Mouse (Mus musculus): ENCODE measurements around the gene Irf3. TPM values are rescaled to one million over a fixed set of nuclear protein-coding genes. Genes with fewer than 3 reads are reported as not detected.
A peak's percentile ranks its signal among the peaks of the same experiment; 100 is the strongest.
"Not testable (repeated sequence)": the region's sequence is repeated elsewhere in the genome, so short reads cannot be mapped to it uniquely, and the experiment has no call there.

Gene Irf3
- total RNA-seq, 2 experiments from 2014 or later: 90.4 to 123 TPM

DNA sequence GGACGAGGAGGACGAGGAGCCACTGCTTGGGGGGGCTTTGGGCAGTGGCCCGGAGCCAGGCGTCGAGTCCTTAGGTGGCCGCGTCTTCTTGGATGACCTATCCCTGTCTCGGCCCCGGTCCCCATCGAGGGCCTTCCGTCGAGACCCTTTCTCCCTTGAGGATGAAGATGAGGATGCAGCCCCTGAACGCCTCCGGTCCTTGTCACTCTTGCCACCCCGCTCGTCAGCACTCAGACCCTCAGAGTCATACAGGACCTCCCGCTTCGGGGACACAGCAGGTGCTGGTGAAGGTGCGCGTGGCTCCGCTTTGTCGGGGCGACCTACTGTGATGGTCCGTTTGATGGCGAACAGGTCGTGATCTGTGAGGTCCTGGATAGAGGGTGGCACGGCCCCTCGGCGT is 9.7 kb downstream of the Irf3 start:
- no peak for DNase-seq

DNA sequence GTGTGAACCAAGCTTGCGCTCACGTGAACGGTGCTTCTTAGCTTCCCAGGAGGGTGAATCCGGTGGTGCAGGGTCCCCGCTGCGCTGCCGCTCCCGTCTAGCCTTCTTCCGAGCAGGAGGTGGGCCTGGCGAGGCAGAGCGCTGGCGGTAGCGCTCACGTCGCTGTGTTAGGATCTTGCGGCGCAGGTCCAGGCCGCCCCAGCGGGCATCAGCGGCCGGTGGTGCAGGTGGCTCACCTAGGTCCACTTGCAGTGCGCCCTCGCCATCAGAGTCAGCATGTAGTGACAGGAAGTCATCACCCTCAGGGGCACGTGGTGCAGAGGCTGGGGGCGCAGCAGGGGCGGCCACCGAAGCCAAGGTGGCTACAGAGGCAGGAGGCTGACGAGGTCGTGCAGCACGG is 10.4 kb downstream of the Irf3 start:
- DNase-seq: no peak

DNA sequence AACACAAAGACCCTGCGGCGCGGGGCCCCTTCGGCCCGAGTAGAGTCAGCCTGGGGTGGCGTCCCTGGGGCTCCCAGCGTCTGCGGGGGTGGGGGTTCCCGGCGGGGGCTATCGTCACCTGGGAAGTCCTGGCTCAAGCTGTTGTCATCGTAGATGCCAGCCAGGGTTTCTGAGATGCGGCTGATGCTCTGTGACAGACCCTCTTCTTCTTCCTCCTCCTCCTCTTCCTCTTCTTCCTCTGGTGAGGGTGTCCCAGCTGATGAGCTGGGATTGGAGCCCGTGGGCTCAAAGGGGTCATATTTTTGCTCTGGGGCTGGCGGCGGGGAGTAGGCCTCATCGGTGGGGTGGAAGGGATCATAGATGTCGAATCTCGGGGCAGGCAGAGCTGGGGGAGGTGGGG is 11.0 kb downstream of the Irf3 start:
- no peak for DNase-seq

DNA sequence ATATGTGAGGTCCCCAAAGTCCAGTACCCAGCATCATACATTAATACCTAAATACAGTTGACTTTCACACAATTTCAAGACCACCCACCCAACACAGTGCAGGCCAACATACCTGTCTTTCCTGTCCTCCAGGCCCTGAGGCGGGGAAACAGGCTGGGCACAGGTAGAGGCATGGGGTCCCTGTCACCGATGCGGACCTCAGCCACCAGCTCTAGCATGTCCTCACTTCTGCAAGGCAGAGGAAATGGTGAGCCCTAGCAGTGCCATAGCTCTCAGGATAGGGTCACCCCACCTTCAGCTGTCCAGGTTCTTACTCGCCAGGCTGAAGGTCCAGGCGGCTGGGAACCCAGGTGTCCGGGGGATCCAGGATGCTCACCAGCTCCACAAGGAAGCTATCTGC is 14.6 kb downstream of the Irf3 start:
- no peak for DNase-seq

DNA sequence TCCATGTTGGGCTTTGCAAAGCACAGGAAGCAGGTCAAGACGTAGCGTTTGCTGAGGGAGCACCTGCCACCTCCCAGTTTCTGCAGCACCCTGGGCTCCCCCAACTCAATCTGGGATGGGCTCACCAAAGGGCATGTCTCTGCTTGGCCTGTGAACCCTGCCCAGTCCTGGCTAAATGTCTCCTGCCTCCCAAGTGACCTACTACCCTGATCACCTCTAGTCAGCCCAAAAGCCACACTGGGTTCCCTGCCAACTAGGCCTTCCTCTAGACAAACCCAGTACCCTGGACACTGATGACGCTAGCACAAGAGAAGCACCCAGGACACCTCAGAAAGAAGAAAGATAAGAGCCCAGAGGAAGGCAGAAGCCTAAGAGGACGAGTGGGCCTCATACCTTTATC is 15.4 kb downstream of the Irf3 start:
- no peak for DNase-seq

DNA sequence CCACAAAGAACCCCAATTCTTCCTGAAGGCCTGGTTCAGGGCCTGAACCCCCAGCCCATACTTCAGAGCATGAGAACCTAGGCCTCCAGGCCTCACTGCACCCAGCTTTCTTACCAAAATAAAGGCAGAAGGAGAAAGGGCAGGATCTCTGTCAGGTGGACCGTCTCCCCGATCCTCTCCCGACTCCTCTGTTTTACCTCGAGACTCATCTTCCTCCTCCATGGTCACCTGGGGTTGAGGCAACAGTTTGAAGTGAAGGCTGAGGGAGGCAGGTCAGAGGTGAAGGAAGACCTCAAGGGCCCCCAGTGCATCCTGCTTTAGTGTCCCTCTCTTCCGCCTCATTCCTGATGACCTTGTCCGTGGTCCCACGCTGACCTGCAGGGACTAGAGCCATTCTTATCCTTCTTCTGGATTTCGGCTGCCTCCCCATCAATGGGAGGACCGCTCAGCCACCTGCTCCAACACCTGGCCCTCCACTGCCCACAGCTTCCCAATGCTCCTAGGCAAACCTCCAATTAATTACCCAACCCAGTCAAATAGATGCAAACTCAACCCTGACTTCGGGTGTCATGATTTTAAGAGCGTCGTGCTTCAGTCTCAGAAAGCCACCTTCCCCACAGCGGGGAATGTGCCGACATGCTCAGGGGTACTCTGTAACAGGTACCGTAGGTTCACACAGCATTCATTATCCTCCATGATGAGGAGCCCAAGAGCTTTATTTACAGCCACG is 16.1 kb downstream of the Irf3 start:
- no peak for DNase-seq

DNA sequence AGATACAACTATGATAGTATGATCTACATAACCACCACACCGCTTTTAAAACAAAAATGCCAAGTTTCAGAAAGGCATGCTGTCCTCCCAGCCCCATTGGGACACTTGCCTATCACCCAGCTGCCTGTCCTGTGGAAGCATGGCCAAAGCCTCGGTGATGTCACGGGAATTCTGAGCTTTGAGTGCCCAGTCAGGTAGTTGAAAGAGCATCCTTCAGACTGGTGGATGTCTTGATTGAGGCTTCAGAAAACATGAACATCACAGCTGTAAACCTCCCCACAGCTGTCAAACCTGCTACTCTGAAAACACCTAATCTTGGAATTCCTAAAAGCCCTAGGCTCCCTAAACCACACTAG is 16.6 kb downstream of the Irf3 start:
- DNase-seq: no peak

DNA sequence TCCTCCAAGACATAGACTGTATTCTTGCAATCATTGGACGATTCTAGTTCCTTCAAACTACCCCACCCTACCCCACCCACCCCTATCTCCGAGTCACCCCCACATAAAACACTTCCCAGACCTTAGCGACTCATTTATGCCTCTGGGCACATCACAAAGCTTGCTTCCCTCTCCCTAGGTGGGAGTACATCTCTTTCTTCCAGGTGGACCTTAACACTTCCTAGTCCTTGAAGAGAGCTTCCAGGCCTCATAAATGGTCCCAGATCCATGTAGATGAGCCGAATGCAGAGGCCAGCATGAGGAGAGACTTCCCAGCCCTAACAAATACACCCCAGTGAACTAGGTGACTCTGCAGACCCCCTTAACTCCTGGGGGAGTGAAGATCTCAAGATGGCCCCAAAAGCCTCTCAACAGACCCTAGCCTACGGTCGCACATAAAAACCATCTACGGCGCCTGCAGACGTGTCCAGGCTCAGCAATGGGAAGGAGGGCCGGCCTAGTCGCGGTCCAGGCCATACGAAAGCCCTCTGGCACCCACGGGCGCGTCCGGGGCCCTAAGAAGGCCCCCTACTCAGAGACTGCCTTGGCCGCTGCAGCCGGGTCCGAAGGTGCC is 18.0 kb downstream of the Irf3 start:
- DNase-seq: no peak

DNA sequence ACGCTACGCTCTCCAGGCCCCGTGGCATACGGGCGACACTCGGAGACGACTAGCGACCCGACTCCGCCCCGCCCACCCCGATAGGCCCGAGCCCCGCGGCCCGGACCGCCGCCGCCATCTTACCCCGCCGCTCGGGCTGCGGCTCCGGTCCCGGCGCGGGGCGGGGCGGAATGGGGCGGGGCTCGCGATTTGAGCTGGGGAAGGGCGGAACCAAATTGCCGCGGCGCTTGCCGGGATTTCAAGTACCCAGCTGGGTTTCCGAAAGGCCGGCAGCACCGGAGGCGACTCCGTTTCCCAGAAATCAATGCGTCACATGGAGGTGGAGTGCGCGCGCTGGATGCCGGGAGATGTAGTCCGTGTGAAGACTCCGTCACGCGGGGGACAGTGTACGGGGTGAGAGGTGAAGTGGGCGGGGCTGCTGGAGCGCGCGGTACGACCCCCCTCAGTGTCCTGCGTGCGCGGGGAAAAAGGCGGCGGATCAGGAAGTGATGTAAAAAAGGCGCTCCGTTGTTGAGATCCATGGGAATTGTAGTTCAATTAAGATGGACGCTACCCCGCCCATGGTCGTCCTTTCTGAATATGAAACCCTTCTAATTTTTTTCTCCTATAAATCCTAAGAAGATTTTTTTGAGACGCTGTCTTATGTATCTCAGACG is 18.6 kb downstream of the Irf3 start, which contains the start of gene Scaf1:
Gene Scaf1 (minus strand): TSS at position 407 of the 656 bp plus-strand sequence.
- peak; percentile 99 for DNase-seq

DNA sequence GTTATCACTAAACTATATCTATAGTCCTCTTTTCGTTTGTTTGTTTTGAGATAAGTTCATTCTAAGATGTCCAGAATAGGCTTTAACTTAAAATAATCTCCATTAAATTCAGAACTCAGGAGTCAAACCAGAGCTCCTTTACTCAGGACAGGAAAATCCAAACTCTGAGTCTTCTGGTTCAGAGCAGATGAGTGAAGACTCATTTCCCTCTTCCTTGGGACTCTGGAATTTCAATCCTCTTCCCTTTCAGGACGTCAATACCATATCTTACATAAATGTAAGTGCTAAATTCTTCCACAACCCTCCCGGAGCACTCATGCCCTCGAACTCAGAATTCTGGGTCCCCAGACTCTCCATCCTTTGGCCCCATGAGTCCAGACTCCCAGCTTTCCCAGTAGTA is 19.3 kb downstream of the Irf3 start:
- DNase-seq: no peak

DNA sequence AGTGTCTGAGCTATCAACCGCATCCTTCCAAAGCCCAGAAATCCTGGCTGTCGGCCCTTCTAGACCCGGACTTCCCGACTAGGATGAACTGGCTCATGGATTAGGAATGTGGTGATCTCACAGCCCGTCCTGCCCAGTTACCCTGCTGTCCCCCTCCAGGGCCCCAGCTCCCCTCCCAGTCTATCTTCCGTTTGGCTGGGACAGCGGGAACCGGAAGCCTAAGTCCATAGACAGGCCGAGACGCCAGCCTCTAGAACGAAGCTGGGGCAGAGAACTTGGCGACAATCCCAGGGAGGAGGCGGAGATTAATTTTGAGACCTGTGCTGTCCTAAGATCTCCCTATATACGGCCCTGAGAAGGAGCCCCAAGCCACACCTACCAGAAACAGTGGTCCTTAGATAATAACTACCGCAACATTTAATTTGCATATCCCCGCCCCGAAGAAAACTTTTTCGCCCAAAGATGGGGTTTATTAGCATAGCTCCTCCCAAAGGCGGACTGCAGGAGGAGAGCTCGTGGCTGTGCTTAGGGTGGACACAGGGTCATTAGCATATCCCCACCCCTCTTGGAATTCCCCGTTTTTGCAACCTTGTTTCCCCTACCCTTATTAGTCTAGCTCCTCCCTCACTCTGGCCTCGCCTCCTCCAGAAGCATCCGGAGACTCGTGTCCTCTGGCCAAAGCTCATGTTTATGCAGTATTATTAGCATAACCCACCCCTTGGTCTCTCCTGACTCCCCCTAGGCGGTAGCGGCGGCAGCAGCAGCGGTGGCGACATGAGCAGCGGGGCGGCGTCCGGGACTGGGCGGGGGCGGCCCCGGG is 20.0 kb downstream of the Irf3 start, which contains the start of gene Rras:
Gene Rras (plus strand): TSS at position 720 of the 820 bp plus-strand sequence.
- peak; percentile 92 for DNase-seq

DNA sequence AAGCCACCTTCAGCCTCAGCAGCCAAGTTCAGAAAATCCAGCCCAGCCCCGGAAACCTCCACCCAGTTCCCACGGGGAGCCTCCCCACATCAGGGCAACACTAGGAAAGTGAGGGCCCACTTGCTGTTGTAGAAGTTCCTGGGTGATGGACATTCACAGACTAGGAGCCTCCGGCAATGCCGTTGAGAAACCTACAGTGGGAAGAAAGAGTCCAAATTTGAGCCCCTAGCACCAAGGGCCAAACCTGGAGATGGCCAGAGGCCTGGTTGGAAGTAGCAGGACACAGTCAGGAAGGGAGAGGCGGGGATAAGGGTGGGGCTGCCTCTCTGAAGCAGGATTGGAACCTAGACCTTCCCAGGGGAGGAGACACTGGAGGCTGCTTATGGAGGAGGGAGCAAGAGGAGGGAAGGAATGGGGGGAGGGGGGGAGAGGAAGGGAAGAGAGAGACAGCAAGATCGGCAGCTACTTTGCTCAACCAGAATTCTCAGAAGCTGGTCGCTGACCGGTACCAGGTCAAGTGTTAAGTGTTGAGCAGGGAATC is 21.7 kb downstream of the Irf3 start:
- DNase-seq: peak; percentile 77 to 82

DNA sequence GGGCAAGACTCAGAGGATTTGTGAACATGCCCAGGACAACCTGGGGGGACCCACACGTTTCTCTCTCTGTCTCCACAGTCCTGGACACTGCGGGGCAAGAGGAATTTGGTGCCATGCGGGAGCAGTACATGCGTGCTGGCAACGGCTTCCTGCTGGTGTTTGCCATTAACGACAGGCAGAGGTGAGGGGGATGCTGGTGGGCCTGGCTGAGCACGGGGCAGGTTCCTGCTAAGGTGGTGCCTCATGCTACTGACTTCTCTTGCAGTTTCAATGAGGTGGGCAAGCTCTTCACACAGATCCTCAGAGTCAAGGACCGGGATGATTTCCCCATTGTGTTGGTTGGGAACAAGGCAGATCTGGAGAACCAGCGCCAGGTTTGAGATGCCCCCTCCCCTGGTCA is 22.8 kb downstream of the Irf3 start:
- no peak for DNase-seq

DNA sequence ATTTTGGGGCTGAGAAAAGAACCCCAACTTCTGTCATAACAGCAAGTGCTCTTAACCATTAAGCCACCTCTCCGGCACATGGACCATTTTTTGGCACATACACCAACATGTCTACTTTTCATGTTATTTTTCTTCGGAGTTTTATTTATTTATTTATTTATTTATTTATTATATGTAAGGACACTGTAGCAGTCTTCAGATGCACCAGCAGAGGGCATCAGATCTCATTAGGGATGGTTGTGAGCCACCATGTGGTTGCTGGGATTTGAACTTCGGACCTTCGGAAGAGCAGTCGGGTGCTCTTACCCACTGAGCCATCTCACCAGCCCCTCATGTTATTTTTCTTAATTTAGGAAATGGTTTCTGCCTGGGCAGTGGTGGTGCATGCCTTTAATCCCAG is 26.3 kb downstream of the Irf3 start:
- not testable (repeated sequence) for DNase-seq

DNA sequence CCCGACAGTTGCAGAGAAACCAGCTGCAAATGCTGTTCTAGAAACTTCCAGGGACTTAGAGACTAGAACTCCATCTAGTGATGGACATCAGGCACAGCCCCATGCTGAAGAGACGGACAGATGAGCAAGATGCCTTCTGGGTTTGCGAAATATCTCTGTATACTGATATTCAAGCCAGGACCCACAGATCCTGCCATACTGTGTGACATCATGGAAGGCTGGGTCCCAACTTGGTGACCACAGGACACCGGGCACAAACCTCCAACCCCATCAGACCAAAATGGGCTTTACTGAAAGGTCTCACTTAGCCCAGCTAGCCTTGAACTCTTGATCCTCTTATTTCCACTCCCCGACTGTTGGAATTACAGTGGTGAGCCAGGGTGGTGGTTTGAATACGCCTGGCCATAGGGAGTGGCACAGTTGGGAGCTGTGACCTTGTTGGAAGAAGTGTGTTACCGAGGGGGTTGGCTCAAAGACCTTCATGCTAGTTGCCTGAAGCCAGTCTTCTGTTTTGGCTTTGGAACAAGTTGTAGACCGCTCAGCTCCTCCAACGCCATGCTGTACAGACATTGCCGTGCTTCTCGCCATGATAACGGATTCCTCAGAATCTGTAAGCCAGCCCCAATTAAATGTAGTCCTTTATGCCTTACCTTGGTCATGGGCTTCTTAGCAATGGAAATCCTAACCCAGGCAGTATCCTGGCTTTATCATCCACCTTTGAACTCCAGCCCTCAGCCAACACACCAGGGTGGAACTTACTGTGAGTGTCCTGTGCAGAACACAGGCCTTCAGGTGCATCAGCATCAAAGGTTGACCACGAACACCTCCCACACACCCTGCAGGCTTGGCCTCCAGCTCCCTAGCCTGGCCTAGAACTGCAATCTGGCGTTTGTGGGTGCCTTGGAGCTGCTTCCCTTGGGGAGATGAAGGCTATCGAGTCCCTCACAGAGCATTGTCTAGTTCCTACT is 27.1 kb downstream of the Irf3 start:
- peak in 1 of 2 experiments; percentile 37 for DNase-seq

DNA sequence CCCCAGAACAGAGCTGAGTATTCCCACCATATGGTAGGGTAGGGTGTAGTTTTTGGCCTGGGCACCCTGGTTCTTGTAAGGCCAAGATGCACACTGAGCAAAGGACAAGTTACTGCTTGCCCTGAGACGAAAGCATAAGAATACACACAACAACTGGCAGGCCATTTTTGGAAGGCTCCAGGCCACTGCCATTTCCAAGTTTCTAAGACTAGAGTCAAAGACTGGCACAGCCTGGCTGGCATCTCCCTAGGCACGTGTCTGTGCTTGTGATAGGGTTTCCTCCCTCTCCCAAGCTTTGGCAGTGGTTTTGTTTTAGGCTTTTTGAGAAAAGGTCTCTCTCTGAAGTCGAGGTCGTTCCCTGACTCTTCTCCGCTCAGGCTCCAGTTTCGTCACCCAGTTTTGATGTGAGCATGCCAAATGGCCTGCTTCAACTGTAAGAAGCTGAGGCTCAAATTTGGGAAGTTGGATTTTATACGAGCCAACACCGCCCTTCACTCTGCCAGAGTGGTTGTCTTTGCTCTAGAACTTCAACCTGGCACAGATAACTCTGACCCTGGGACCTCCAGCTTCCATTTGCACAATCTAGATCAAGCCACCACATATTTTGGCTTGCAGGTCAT is 28.3 kb downstream of the Irf3 start:
- peak; percentile 72 to 82 for DNase-seq

DNA sequence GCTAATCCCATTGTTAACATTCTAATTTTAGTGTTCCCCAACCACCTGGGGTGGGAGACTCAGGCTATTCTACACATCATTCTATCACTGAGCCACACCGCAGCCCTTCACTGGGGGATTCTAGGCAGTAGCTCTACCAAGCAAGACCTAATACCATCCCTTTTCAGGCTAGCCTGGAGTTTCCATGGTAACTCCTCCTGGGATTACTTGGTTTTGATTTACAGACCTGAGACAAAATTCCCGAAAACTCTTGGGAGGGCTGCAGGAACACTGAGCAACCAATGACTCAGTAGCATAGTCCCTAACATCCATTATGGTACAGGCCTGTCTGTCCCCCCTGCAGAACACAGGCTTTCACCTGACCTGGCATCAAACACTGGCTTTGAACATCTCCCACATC is 28.8 kb downstream of the Irf3 start:
- DNase-seq: no peak

DNA sequence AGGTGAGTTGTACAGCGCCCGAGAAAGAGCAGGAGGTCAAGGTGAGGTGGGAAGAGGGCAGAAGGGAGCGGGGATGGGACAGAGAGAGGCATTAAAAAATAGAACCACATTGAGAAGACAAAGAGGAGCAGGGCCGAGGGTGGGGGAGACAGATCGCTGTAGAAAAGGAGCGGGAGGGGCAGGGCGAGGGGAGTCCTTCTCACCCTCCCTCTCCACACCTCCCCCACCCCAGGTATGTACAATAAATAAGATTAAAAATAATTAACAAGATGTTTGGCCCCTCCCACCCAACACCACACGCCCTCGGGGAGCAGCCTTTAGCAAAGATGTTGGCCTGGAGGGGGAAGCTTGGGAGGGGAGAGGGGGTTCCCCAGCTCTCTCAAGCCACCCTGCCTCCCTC is 30.3 kb downstream of the Irf3 start:
- DNase-seq: no peak

DNA sequence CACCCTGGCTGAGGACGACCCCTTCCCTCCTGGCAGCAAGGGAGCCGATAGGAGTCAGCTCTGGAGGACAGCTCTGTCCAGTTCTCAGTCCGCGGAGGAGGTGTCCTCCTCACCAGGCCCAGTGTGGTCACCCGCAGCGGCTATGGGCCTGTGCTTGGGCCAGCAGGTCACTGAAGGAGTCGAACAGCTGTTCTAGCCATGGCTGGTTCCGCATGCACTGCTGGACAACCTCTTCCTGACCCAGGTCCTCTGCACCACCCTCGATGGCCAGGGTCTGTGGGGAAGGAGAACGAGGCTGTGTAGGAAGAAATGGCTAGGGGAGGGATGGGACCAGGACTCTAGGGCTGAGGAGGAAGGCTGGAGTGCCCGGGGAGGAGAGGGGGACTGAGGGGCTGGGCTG is 30.9 kb downstream of the Irf3 start:
- no peak for DNase-seq

DNA sequence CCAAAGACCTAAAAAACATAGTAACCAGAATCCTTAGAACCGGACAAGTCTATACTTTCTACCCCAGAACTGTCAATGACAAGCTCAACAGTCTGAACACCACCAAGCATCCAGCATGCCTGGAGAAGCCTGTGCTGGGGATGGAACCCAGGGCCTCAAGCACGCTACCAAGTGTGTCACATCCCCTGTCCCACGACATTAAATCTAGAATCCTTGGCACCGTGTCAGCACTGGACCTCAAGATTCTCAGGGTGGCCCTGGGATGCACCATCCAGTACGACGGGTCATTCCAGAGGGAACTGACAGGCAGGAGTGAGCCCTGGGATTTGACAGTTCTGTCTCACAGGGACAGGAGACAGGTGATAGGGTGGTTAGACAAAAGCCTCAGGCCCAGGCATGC is 32.5 kb downstream of the Irf3 start:
- DNase-seq: no peak

DNA sequence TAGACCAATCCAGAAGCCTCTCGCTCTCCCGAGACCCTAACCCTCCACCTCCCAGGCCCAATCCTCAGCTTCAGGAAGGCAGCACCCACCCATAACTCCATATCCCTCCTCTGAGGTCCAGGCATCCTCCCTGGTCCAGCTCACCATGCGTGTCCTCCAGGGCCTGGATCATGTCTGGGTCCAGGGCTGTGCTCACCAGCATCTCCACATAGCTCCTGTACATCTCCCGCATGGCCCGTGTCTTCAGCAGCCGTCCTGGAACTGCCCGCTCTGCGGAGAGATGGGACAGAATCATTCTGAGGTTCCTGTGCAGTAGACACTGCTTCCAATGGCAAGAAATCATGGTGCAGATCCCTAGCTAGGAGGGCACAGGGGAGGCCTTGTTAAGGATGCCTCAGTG is 33.4 kb downstream of the Irf3 start:
- no peak for DNase-seq
